Mouse (Mus musculus) small intestine, adult 2 months (tissue): ENCODE results near the gene Wnk1.

Experiments used
- CTCF ChIP-seq: fragments of 200-500 bp; IDR thresholded peaks from 2 replicates; pipeline ENCODE4 v1.5.1; 2012; ENCODE audit warnings: low read depth, mild to moderate bottlenecking, control low read depth, inconsistent platforms, low read length, moderate library complexity, mixed read lengths; ENCODE audit not compliant: insufficient replicate concordance, insufficient read length; ENCODE audit errors: extremely low read depth
- POLR2A ChIP-seq: fragments of 200-500 bp; IDR thresholded peaks from 2 replicates; pipeline ENCODE4 v1.6.1; 2012; ENCODE audit warnings: low read depth, mild to moderate bottlenecking, control low read depth, inconsistent platforms, low read length, moderate library complexity

GRCm38 (mm10) chr6:120037636-120038365, 671 bp downstream of the Wnk1 start:
- TF ChIP-seq CTCF (no peak), POLR2A (no peak; the same call in 1 of the 2 replicates)
